Mouse (Mus musculus) right cerebral cortex, adult 2 months (tissue): Measurements from ENCODE around the gene Card6.

Experiments
- DNase-seq, 2 experiments: peaks; one replicate each; pipeline ENCODE4 v3.0.0; 2021 to 2022; ENCODE audit warnings: low spot score in 2 of 2

The Card6 gene

GRCm38 (mm10) chr15:5086162-5086561 lies 22.2 kb downstream of the Card6 start:
- no peak for DNase-seq

GRCm38 (mm10) chr15:5081235-5081634 lies 27.1 kb downstream of the Card6 start:
- no peak for DNase-seq

DNA sequence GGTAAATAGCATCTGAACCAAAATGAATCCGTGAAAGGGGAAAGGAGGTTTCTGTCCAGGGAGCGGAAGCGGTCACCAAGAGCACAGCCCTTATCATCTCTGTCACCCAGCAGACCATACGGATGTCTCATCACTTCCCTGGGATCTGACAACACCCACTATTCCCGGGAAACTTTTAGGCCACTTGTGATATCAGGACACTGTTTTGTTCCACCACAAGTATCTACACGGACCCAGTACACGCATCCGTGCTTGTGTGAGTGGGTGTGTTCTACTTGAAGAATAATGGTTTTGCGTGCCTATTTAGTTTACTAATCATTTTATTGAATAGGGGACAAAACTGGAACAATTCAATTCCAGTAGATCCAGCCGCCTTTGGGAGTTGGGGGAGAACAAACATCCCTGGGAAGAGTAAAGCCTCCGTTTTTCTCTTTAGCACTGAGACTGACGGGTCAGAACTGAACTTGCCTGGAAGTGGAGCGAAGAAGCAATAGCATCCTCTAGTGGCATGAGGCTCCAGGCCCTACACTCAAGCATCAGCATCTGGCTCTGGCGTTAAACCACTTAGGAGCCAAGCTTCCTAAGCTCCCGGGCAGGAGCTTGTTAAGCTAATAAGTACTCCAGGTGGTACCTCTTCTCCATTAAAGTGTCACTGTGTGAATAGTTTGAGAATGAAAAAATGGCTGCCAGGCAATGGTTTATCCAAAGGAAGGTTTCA lies 39.4 kb downstream of the Card6 start:
- peak; percentile 72 to 76 for DNase-seq

- DNase-seq: no peak
Observed at GRCm38 (mm10) chr15:5063635-5064034, 44.7 kb downstream of the Card6 start, which contains the start of gene C7. C7 (minus strand) TSS chr15:5063740.
